Mouse (Mus musculus) neural tube, embryonic 11.5 days (tissue): Measurements from ENCODE around the gene Irgq. TPM values are rescaled to one million over a fixed set of nuclear protein-coding genes. Genes with fewer than 3 reads are reported as not detected.
A peak's percentile ranks its signal among the peaks of the same experiment; 100 is the strongest.
"Not testable (repeated sequence)": the region's sequence is repeated elsewhere in the genome, so short reads cannot be mapped to it uniquely, and the experiment has no call there.

Experiments
- ATAC-seq: fragments of 200-750 bp; cut with Nextera tagmentation; 2 replicates; pipeline ENCODE4 v1.8.0; 2017; ENCODE audit warnings: moderate number of reproducible peaks, mild to moderate bottlenecking, moderate TSS enrichment, moderate library complexity; ENCODE audit not compliant: insufficient read depth, low FRiP score, low TSS enrichment
- DNase-seq: peaks from one replicate; pipeline ENCODE4 v3.0.0-alpha.2; 2015; ENCODE audit warnings: low spot score
- H3K27ac ChIP-seq: fragments of 300-500 bp; sonication (generic); 2 replicates; pipeline ENCODE4 v1.5.1; 2014; ENCODE audit warnings: low read depth, mild to moderate bottlenecking, low read length
- H3K27me3 ChIP-seq: fragments of 300-500 bp; sonication (generic); 2 replicates; pipeline ENCODE4 v1.6.1; 2014; ENCODE audit warnings: mild to moderate bottlenecking, low read length, mixed read lengths; ENCODE audit not compliant: control insufficient read depth, insufficient read depth
- H3K36me3 ChIP-seq: fragments of 300-500 bp; sonication (generic); 2 replicates; pipeline ENCODE4 v1.6.1; 2014; ENCODE audit warnings: mild to moderate bottlenecking, low read length, moderate library complexity, mixed read lengths; ENCODE audit not compliant: control insufficient read depth, insufficient read depth
- H3K4me1 ChIP-seq: fragments of 300-500 bp; sonication (generic); 2 replicates; pipeline ENCODE4 v1.6.1; 2014; ENCODE audit warnings: low read length, mixed read lengths; ENCODE audit not compliant: control insufficient read depth, insufficient read depth
- H3K4me2 ChIP-seq: fragments of 300-500 bp; sonication (generic); 2 replicates; pipeline ENCODE4 v1.6.1; 2014; ENCODE audit warnings: low read depth, mild to moderate bottlenecking, moderate library complexity
- H3K4me3 ChIP-seq: fragments of 300-500 bp; sonication (generic); 2 replicates; pipeline ENCODE4 v1.5.1; 2014; ENCODE audit warnings: low read depth, low read length
- H3K9ac ChIP-seq: fragments of 300-500 bp; sonication (generic); 2 replicates; pipeline ENCODE4 v1.6.1; 2014; ENCODE audit warnings: mild to moderate bottlenecking, low read length
- H3K9me3 ChIP-seq: fragments of 300-500 bp; sonication (generic); 2 replicates; pipeline ENCODE4 v1.6.1; 2016; ENCODE audit warnings: low read length; ENCODE audit not compliant: control insufficient read depth
- WGBS: fragments of 180-500 bp; shearing (Covaris S2); extraction: QIAGEN DNeasy Blood & Tissue Kit; methylation state at CpG from one replicate; pipeline ENCODE4 v1.1.7; 2014; 5-methylcytosine and 5-hydroxymethylcytosine counted together
- polyA plus RNA-seq: library from polyadenylated mRNA; unstranded; fragments of >200 nt; fragmentation: Nextera tagmentation; extraction: Ambion mirVana; gene quantifications from 2 replicates; pipeline ENCODE4 v1.2.1, GENCODE M21; 2014

The Irgq gene
- polyA plus RNA-seq, 1 experiment from 2014 or later: 19.1 TPM

GRCm38 (mm10) chr7:24506476-24506837 is 24.0 kb upstream of the Irgq start:
- under 1% methylated on average over 12 of the region's 12 CpGs for WGBS
- Histone ChIP-seq H3K9me3 (no peaks in the 10 kb centered on the region), H3K4me1 (peaks cover 19% of the 10 kb centered on the region), H3K9ac (peak overlapping the region; percentile 99), H3K4me2 (peak overlapping the region; percentile 79), H3K36me3 (peaks cover under 1% of the 10 kb centered on the region), H3K27ac (peak overlapping the region; percentile 99), H3K27me3 (no peaks in the 10 kb centered on the region), H3K4me3 (peak overlapping the region; percentile 60)
- ATAC-seq (0 out of 2 replicates have a peak, but pooled peaks have one; percentile 0), DNase-seq (no peak)

GRCm38 (mm10) chr7:24506838-24507725 is 23.4 kb upstream of the Irgq start, which contains the start of gene Zfp428:
Zfp428 (plus strand) TSS chr7:24507006.
- H3K27me3 ChIP-seq: no peaks in the 10 kb centered on the region
- peak within 1 kb of the TSS; percentile 99 for H3K9ac ChIP-seq
- H3K9me3 ChIP-seq: no peaks in the 10 kb centered on the region
- H3K4me3 ChIP-seq: peak within 1 kb of the TSS; percentile 60
- H3K4me2 ChIP-seq: peak within 1 kb of the TSS; percentile 79
- peak; percentile 92 for DNase-seq
- H3K4me1 ChIP-seq: peaks cover 19% of the 10 kb centered on the region
- peak within 1 kb of the TSS; percentile 99 for H3K27ac ChIP-seq
- peak; percentile 89 for ATAC-seq
- peaks cover 2% of the 10 kb centered on the region for H3K36me3 ChIP-seq
- under 1% methylated on average over 80 of the region's 84 CpGs for WGBS

GRCm38 (mm10) chr7:24507726-24508114 is 22.8 kb upstream of the Irgq start:
- WGBS: 2% methylated on average over 20 of the region's 20 CpGs
- Histone ChIP-seq H3K4me3 (peak overlapping the region; percentile 60), H3K4me1 (peaks cover 19% of the 10 kb centered on the region), H3K27me3 (no peaks in the 10 kb centered on the region), H3K27ac (peak overlapping the region; percentile 99), H3K9me3 (no peaks in the 10 kb centered on the region), H3K36me3 (peaks cover 4% of the 10 kb centered on the region), H3K4me2 (peak overlapping the region; percentile 79), H3K9ac (peak overlapping the region; percentile 99)
- ATAC-seq: peak; percentile 35
- DNase-seq: no peak

- H3K4me1 ChIP-seq: peaks cover 6% of the 10 kb centered on the region
- 94% methylated on average over 7 of the region's 7 CpGs for WGBS
- no peak within 1 kb of the TSS for H3K27ac ChIP-seq
- peaks cover 6% of the 10 kb centered on the region for H3K36me3 ChIP-seq
- no peaks in the 10 kb centered on the region for H3K27me3 ChIP-seq
- H3K9ac ChIP-seq: no peak within 1 kb of the TSS
- no peak within 1 kb of the TSS for H3K4me3 ChIP-seq
- H3K4me2 ChIP-seq: no peak within 1 kb of the TSS
- no peaks in the 10 kb centered on the region for H3K9me3 ChIP-seq
- no peak for ATAC-seq
- no peak for DNase-seq
Measured at GRCm38 (mm10) chr7:24512355-24512754, 18.1 kb upstream of the Irgq start, which contains the start of gene AC161166.1. AC161166.1 (minus strand) TSS chr7:24512455.

- H3K9ac ChIP-seq, H3K36me3 ChIP-seq, H3K4me1 ChIP-seq, H3K27me3 ChIP-seq, H3K9me3 ChIP-seq, H3K4me3 ChIP-seq, H3K4me2 ChIP-seq, H3K27ac ChIP-seq, DNase-seq, ATAC-seq: not testable (repeated sequence)
- 66% methylated on average over 8 of the region's 8 CpGs for WGBS
Measured at GRCm38 (mm10) chr7:24516319-24516718, 14.2 kb upstream of the Irgq start.

GRCm38 (mm10) chr7:24517077-24517476 is 13.4 kb upstream of the Irgq start:
- no peak for DNase-seq
- H3K9me3 ChIP-seq: no peaks in the 10 kb centered on the region
- no peaks in the 10 kb centered on the region for H3K27me3 ChIP-seq
- no peak overlapping the region for H3K4me2 ChIP-seq
- no peak overlapping the region for H3K4me3 ChIP-seq
- no peak for ATAC-seq
- H3K27ac ChIP-seq: no peak overlapping the region
- WGBS: 34% methylated on average over 5 of the region's 5 CpGs
- 0 out of 2 replicates have a peak, but pooled peaks cover 4% of the 10 kb centered on the region for H3K36me3 ChIP-seq
- H3K4me1 ChIP-seq: no peaks in the 10 kb centered on the region
- no peak overlapping the region for H3K9ac ChIP-seq

GRCm38 (mm10) chr7:24517654-24518053 is 12.8 kb upstream of the Irgq start:
- Histone ChIP-seq H3K27me3 (no peaks in the 10 kb centered on the region), H3K36me3 (0 out of 2 replicates have a peak, but pooled peaks cover 2% of the 10 kb centered on the region), H3K4me2 (no peak overlapping the region), H3K9ac (no peak overlapping the region), H3K27ac (no peak overlapping the region), H3K4me1 (no peaks in the 10 kb centered on the region), H3K4me3 (no peak overlapping the region), H3K9me3 (no peaks in the 10 kb centered on the region)
- ATAC-seq (no peak), DNase-seq (no peak)
- WGBS: 60% methylated on average over 6 of the region's 6 CpGs

- H3K4me2 ChIP-seq: no peak overlapping the region
- H3K9ac ChIP-seq: no peak overlapping the region
- no peak for DNase-seq
- no peak overlapping the region for H3K4me3 ChIP-seq
- WGBS: 53% methylated on average over 3 of the region's 3 CpGs
- no peaks in the 10 kb centered on the region for H3K27me3 ChIP-seq
- no peak for ATAC-seq
- no peak overlapping the region for H3K27ac ChIP-seq
- 0 out of 2 replicates have a peak, but pooled peaks cover 2% of the 10 kb centered on the region for H3K36me3 ChIP-seq
- H3K9me3 ChIP-seq: no peaks in the 10 kb centered on the region
- H3K4me1 ChIP-seq: no peaks in the 10 kb centered on the region
Measured at GRCm38 (mm10) chr7:24519130-24519529, 11.4 kb upstream of the Irgq start.

- not testable (repeated sequence) for H3K4me2 ChIP-seq, DNase-seq, H3K4me3 ChIP-seq, H3K36me3 ChIP-seq, H3K27me3 ChIP-seq, H3K4me1 ChIP-seq, H3K27ac ChIP-seq, H3K9me3 ChIP-seq, ATAC-seq, H3K9ac ChIP-seq
- WGBS: 89% methylated on average over 9 of the region's 10 CpGs
Measured at GRCm38 (mm10) chr7:24520054-24520453, 10.4 kb upstream of the Irgq start.
